Mouse (Mus musculus) lung, postnatal 4 days (tissue): ENCODE data around the gene Kif18b.

ENCODE experiments used
- DNase-seq, 2 experiments: peaks; one replicate each; pipeline ENCODE4 v3.0.0; 2021

The Kif18b gene

DNA sequence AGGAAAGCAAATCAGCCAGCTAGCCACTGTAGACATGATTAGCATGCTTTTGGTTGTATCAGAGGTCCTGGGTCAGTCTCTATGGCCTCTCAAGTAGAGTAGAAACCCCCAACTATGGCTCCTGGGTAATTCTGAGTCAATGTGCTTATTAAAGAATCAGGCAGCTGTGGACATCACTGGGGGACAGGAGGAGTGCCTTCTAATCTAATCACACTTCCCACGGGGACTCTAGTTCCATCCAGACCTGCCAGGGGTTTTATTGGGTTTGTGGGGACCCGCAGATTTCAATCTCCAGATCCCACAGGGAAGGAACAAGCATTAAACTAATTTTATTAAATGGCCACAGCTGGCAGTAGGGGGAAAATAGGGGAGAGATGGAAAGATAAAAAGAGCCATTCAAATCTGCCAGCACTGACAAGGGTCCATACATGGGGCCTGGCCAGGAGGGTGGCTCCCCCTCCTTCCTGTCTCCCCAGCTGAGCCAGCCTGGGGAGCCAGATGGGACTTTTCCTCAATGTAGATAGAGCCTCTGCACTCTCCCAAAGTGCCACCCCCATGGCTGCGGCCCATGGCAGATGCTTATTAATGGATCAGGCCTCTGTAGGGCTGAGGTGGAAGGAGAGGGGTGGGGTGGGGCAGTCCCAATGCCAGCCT, 12.7 kb upstream of the Kif18b start:
- no peak for DNase-seq

DNA sequence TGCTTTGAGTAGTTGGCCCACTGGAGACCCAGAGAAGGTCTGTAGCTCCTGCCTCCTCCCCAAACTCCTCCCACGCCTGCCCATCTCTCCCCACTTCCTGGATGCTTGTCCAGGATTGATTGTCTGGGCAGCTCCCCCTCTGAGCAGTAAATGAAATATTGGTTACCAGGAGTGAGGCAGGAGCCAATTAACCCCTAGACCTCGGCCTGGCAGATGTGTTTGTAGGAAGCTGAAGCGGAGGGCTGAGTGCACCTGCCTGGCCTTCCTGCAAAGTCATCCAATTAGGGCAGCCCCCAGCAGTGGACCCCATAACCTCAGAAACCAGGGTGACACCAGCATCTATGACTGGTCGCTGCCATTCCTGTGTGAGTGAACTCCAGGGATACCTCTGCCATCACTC, 11.3 kb upstream of the Kif18b start:
- DNase-seq, result no peak

DNA sequence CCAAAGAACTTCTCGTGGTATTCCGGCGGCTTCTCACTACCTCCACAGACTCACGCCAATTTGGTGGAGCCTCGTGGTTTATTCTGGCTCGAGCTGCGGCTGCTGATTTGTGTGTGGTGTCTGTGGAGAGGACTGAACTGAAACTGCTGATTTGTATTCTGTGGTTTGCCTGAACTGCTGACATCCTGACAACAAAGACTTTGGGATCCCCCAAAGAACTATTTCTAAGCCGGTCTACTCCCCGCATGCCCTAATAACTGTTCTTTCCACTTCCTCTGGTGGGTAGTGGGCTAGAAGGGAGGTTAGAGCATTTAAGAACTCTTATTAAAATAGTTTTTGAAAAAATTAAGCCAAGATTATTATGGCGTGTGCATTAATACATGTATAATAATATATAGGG, 5.7 kb upstream of the Kif18b start:
- DNase-seq, result no peak

DNA sequence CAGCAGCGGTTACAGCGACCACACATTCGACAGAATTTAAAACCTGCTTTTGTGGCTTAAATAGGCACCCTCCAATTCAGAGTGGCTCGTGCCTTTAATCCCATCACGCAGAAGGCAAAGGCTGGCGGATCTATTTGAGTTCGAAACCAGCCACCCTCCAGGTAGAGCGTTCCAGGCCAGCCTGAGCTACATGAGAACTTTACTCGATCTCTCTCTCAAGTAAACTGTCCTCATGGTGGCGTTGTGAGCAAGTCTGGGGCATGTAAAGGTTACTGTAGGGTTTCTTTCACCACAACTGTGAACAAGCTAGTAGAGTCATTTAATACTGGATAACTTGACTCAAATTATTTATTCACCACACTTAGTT, 410 bp upstream of the Kif18b start:
- DNase-seq, result no peak

DNA sequence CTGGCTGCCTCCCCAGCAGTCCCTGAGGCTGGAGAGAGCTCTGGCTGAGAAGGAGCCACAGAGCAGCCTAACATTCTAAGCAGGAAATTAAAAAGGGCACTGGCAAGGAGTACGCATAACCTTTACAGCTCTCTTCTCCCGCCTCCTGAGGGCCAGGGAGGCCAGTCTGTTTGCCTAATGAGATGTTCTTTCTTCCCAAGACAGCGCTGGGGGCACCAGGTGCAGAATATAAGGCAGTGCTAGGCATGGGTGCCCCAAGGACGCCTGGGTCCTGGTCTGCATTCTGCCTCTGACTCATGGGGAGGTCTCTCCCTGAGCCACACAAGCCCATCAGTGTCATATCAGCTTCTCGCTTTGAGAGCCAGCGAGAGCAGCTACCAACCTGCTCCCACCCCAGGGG, 3.4 kb downstream of the Kif18b start:
- no peak for DNase-seq

DNA sequence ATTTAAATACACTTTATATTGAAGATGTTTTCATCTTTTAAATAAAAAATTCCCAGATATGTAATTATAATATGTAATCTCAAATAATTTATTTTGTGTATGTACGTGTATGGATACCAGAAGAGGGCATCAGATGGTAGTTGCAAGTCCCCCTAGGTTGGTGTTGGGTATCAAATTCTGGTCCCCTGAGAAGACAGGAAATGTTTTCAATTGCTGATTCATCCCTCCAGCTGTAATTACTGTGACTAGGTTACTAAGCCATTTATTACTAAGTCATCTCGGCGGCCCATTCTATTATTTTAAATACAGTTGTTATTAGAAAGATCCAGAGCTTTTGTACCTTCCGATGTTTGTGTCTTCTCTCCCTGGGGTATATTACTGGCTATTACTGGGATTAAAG, 6.8 kb downstream of the Kif18b start:
- DNase-seq, result no peak

DNA sequence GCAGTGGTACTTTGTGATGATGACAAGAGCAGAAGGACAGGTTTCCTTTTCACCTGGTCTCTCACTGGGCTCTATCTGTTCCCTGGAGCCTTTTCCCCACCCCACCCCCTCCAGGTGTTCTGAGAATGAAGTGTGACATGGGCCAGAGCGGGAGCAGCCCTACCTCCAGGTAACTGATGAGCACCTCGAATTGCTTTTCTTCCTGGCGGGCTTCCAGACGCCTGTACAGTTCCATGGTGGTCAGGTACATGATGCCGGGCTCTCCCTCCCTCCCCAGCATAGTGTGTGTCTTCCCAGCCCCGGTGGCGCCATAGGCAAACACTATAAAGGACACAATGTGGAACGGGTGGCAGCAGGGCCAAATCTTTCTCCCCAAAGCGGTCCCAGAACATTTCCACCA, 9.5 kb downstream of the Kif18b start:
- no peak for DNase-seq

- DNase-seq, result no peak
Measured at GRCm38 (mm10) chr11:102911376-102911775, 13.5 kb downstream of the Kif18b start.

GRCm38 (mm10) chr11:102903654-102904053, 21.3 kb downstream of the Kif18b start:
- DNase-seq, result no peak

GRCm38 (mm10) chr11:102902107-102902506, 22.8 kb downstream of the Kif18b start:
- no peak for DNase-seq

DNA sequence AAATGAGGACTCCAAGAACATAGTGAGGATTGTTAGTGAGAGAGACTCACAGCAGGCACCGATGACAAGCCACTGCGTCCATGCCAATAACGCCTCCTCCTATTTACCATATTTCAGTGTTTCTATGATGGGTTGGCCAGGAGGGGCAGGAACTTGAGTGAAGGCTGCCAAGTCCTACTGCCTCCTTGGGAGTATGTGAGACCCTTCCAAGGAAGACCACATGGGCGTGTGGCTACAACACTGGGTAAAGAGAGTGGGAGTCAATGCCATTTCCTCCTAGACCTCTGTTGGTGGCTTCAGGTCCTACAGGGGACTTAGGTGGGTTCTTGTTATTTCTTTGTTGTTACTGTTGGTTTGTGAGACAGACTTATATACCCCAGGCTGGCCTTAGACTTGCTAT, 23.7 kb downstream of the Kif18b start:
- no peak for DNase-seq

- peak; percentile 70 to 86 for DNase-seq
Measured at GRCm38 (mm10) chr11:102900763-102901162, 24.2 kb downstream of the Kif18b start, which contains the start of gene Gfap. Gfap (minus strand) TSS chr11:102900912.

GRCm38 (mm10) chr11:102898408-102898807, 26.5 kb downstream of the Kif18b start:
- no peak for DNase-seq

DNA sequence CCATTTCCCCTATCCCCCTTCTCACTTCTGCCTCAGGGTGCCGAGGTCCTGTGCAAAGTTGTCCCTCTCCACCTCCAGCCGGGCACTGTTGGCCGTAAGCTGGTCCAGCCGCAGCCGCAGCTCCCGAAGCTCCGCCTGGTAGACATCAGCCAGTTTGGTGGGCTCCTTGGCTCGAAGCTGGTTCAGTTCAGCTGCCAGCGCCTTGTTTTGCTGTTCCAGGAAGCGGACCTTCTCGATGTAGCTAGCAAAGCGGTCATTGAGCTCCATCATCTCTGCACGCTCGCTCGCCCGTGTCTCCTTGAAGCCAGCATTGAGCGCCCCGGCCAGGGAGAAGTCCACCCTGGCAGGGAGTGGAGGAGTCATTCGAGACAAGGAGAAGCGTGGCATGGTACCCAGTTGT, 28.3 kb downstream of the Kif18b start:
- no peak for DNase-seq

- no peak for DNase-seq
Measured at GRCm38 (mm10) chr11:102895779-102896178, 29.1 kb downstream of the Kif18b start.

GRCm38 (mm10) chr11:102894716-102895115, 30.2 kb downstream of the Kif18b start:
- DNase-seq, result no peak

GRCm38 (mm10) chr11:102893015-102893651, 31.8 kb downstream of the Kif18b start:
- peak; percentile 79 to 85 for DNase-seq

DNA sequence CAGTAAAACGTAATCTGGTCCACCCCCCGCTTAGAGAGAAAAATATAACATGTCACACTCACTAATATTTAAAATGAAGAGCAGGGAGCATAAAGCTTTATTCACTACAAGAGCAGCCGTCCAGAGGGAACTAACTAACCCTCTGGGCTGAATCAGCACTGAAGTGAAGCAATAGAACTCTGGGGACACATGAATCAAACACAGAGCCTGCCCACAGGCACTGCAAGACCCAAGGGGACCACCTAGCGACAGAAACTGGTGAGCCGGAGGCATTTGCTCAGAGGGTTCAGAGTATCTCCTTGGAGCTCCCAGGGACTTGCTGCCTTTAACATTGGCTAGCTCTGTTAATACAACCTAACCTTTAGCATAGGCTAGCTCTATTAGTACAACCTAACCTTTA, 34.8 kb downstream of the Kif18b start:
- no peak for DNase-seq

DNA sequence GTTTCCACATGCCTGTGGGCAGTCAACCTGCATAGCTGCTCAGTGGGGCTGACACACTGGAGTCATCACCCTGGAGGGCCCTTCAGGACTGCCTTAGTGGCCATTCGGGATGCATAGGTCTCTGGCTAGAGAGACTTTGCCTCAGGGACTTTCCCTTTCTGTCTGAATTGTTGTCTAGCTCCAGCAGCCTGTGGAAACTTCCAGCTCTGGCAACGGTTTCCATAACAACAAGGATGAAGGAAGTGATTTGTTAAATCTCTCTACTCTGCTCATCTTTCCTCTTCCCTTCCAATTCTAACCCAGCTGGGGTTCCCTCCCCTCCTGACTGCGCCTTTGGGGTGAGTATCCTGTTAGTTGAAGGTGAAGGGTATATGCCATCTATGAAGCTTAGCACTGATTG, 36.8 kb downstream of the Kif18b start:
- DNase-seq, result no peak

DNA sequence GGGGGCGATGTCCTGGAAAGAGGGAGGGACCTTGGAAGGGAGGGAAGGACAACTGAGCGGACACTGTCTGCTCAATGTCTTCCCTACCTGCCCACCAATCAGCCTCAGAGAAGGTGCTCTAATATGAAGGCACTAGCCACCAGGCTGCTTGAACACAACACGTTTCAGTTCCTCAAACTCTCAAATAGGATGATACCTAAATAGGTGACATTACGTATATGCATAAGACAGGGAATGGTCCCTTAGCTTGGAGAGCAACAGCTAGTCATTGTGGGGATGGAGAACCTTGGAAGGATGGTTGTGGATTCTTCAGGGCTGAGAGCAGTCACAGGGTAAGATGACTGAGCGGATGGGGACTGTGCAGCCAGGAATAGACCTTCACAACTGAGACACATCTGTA, 37.5 kb downstream of the Kif18b start:
- no peak for DNase-seq

GRCm38 (mm10) chr11:102884616-102885219, 40.2 kb downstream of the Kif18b start, which contains the start of gene Fam187a:
Fam187a (plus strand) TSS chr11:102885169.
- no peak for DNase-seq

- DNase-seq, result no peak
Measured at GRCm38 (mm10) chr11:102881314-102882198, 43.4 kb downstream of the Kif18b start.

- peak; percentile 91 to 94 for DNase-seq
Measured at GRCm38 (mm10) chr11:102880585-102881313, 44.2 kb downstream of the Kif18b start, which contains the start of the genes Eftud2 and Ccdc103. Eftud2 (minus strand) TSS chr11:102880985. Ccdc103 (plus strand) TSS chr11:102881204.
